Mouse (Mus musculus) kidney, postnatal 0 days (tissue): ENCODE measurements around the gene Otulin. TPM values are rescaled to one million over a fixed set of nuclear protein-coding genes. Genes with fewer than 3 reads are reported as not detected.

Source experiments
- ATAC-seq: fragments of 200-750 bp; cut with Nextera tagmentation; replicated peaks from 2 replicates; pipeline ENCODE4 v1.8.0; 2017; ENCODE audit warnings: low read depth, moderate number of reproducible peaks, moderate TSS enrichment, moderate library complexity; ENCODE audit not compliant: low FRiP score
- DNase-seq: peaks from one replicate; pipeline ENCODE4 v3.0.0-alpha.2; 2016; ENCODE audit warnings: low spot score
- H3K27ac ChIP-seq: fragments of 300-500 bp; sonication (generic); 2 replicates; pipeline ENCODE4 v1.5.1; 2014; ENCODE audit warnings: mild to moderate bottlenecking
- H3K27me3 ChIP-seq: fragments of 300-500 bp; sonication (generic); 2 replicates; pipeline ENCODE4 v1.6.1; 2014; ENCODE audit warnings: low read length, mixed read lengths; ENCODE audit not compliant: insufficient read depth
- H3K36me3 ChIP-seq: fragments of 300-500 bp; sonication (generic); 2 replicates; pipeline ENCODE4 v1.6.1; 2014; ENCODE audit warnings: low read length, mixed read lengths; ENCODE audit not compliant: insufficient read depth
- H3K4me1 ChIP-seq: fragments of 300-500 bp; sonication (generic); replicated peaks from 2 replicates; pipeline ENCODE4 v1.6.1; 2014; ENCODE audit warnings: antibody characterized with exemption, low read length, mixed read lengths; ENCODE audit not compliant: insufficient read depth
- H3K4me2 ChIP-seq: fragments of 300-500 bp; sonication (generic); 2 replicates; pipeline ENCODE4 v1.6.1; 2014; ENCODE audit warnings: mild to moderate bottlenecking, low read length, moderate library complexity, mixed read lengths
- H3K4me3 ChIP-seq: fragments of 300-500 bp; sonication (generic); replicated peaks from 2 replicates; pipeline ENCODE4 v1.5.1; 2014; ENCODE audit warnings: low read depth, low read length
- H3K9ac ChIP-seq: fragments of 300-500 bp; sonication (generic); 2 replicates; pipeline ENCODE4 v1.6.1; 2014; ENCODE audit warnings: low read depth, low read length
- H3K9me3 ChIP-seq: fragments of 300-500 bp; sonication (generic); replicated peaks from 2 replicates; pipeline ENCODE4 v1.6.1; 2016; ENCODE audit warnings: low read length, inconsistent platforms, mixed read lengths
- CTCF ChIP-seq: IDR thresholded peaks from 2 replicates; pipeline ENCODE4 v1.5.1; 2016; ENCODE audit warnings: antibody characterized with exemption, low read depth, mild to moderate bottlenecking, moderate library complexity
- WGBS: fragments of 180-500 bp; shearing (Covaris S2); extraction: QIAGEN DNeasy Blood & Tissue Kit; methylation state at CpG from one replicate; pipeline ENCODE4 v1.1.7; 2014; 5-methylcytosine and 5-hydroxymethylcytosine counted together
- polyA plus RNA-seq: library from polyadenylated mRNA; unstranded; fragments of >200 nt; fragmentation: Nextera tagmentation; extraction: Ambion mirVana; gene quantifications from 2 replicates; pipeline ENCODE4 v1.2.1, GENCODE M21; 2015

The Otulin gene
- polyA plus RNA-seq, 1 experiment from 2014 or later: 41.1 TPM

- Histone ChIP-seq H3K4me2 (no peak overlapping the region), H3K4me3 (no peak overlapping the region), H3K27me3 (no peaks in the 10 kb centered on the region), H3K9me3 (no peaks in the 10 kb centered on the region), H3K9ac (no peak overlapping the region), H3K27ac (no peak overlapping the region), H3K4me1 (no peaks in the 10 kb centered on the region), H3K36me3 (no peaks in the 10 kb centered on the region)
- 90% methylated on average over 9 of the region's 9 CpGs for WGBS
- TF ChIP-seq CTCF: no peak
- no peak for DNase-seq
- no peak for ATAC-seq
Observed at GRCm38 (mm10) chr15:27668001-27668461, 37.5 kb upstream of the Otulin start.

- H3K4me1 ChIP-seq: no peaks in the 10 kb centered on the region
- H3K9ac ChIP-seq: no peak overlapping the region
- no peak for TF ChIP-seq CTCF
- H3K9me3 ChIP-seq: no peaks in the 10 kb centered on the region
- H3K27ac ChIP-seq: no peak overlapping the region
- H3K36me3 ChIP-seq: no peaks in the 10 kb centered on the region
- ATAC-seq (no peak), DNase-seq (no peak)
- no peak overlapping the region for H3K4me3 ChIP-seq
- H3K4me2 ChIP-seq: no peak overlapping the region
- no peaks in the 10 kb centered on the region for H3K27me3 ChIP-seq
- 75% methylated on average over 9 of the region's 9 CpGs for WGBS
Observed at GRCm38 (mm10) chr15:27666911-27667539, 36.5 kb upstream of the Otulin start.

GRCm38 (mm10) chr15:27665392-27665911 is 35.0 kb upstream of the Otulin start:
- no peak overlapping the region for H3K4me3 ChIP-seq
- H3K27me3 ChIP-seq: no peaks in the 10 kb centered on the region
- H3K27ac ChIP-seq: no peak overlapping the region; the same call in 1 of the 2 replicates
- no peaks in the 10 kb centered on the region for H3K36me3 ChIP-seq
- peak; percentile 37 for DNase-seq
- no peaks in the 10 kb centered on the region for H3K4me1 ChIP-seq
- no peak overlapping the region for H3K9ac ChIP-seq
- no peak for TF ChIP-seq CTCF
- 47% methylated on average over 21 of the region's 21 CpGs for WGBS
- H3K4me2 ChIP-seq: peak overlapping the region; percentile 30
- H3K9me3 ChIP-seq: no peaks in the 10 kb centered on the region
- ATAC-seq: peak; percentile 62; the same call in 1 of the 2 replicates

GRCm38 (mm10) chr15:27664126-27664525 is 33.6 kb upstream of the Otulin start:
- H3K27me3 ChIP-seq: no peaks in the 10 kb centered on the region
- H3K4me1 ChIP-seq: no peaks in the 10 kb centered on the region
- no peak overlapping the region for H3K27ac ChIP-seq
- H3K9ac ChIP-seq: no peak overlapping the region
- TF ChIP-seq CTCF: no peak
- H3K4me2 ChIP-seq: no peak overlapping the region
- no peaks in the 10 kb centered on the region for H3K36me3 ChIP-seq
- H3K9me3 ChIP-seq: no peaks in the 10 kb centered on the region
- DNase-seq (no peak), ATAC-seq (no peak)
- H3K4me3 ChIP-seq: no peak overlapping the region
- 94% methylated on average over 9 of the region's 9 CpGs for WGBS

- Histone ChIP-seq H3K9ac (no peak overlapping the region), H3K36me3 (no peaks in the 10 kb centered on the region), H3K9me3 (no peaks in the 10 kb centered on the region), H3K27ac (no peak overlapping the region), H3K27me3 (no peaks in the 10 kb centered on the region), H3K4me1 (no peaks in the 10 kb centered on the region), H3K4me3 (no peak overlapping the region), H3K4me2 (no peak overlapping the region)
- WGBS: 68% methylated on average over 1 of the region's 1 CpGs
- DNase-seq (no peak), ATAC-seq (no peak)
- TF ChIP-seq CTCF: no peak
Observed at GRCm38 (mm10) chr15:27662699-27663098, 32.2 kb upstream of the Otulin start.

GRCm38 (mm10) chr15:27661696-27662095 is 31.2 kb upstream of the Otulin start:
- WGBS: 85% methylated on average over 6 of the region's 6 CpGs
- no peak overlapping the region for H3K4me3 ChIP-seq
- DNase-seq: no peak

More at GRCm38 (mm10) chr15:27661696-27662095, 31.2 kb upstream of the Otulin start:
- Histone ChIP-seq H3K36me3 (no peaks in the 10 kb centered on the region), H3K4me2 (no peak overlapping the region), H3K27ac (no peak overlapping the region), H3K9me3 (no peaks in the 10 kb centered on the region), H3K9ac (no peak overlapping the region), H3K27me3 (no peaks in the 10 kb centered on the region), H3K4me1 (no peaks in the 10 kb centered on the region)
- ATAC-seq: no peak
- no peak for TF ChIP-seq CTCF
